7 mouse cellular contexts compared by ENCODE assay signal in the genomic region with DNA sequence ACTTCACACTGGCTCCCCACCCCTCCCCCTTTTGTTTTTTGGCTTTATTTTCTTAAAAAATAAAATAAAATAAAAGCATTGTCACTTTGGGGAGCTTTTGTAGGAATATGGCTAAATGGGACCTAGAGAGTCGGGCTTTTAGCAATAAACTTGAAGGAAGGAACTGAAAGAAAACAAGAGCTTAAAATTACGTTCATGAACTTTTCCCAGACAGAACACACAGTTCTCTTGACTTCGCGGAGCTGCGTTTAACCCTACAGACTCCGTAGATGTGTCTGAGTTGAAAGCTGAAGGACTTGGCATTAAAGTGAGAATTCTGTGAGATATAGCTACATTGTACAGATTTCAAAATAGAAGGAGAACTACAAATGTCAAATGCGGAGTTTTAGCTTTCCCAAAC.
DNase-seq lines count a peak whose midpoint lies in the region; ATAC-seq and TF ChIP-seq lines count a peak whose summit lies in the region.

No protein-coding gene starts in this region.

- no peak for DNase-seq in kidney, adult 2 months
- no peak for DNase-seq in kidney, postnatal 10 days
- peak; percentile 6 for DNase-seq in MN1 (ENCODE audit: low spot score)
- peak; percentile 51 for DNase-seq in embryonic facial prominence, embryonic 14.5 days (ENCODE audit: low spot score)
- no peak for DNase-seq in limb, embryonic 14.5 days (ENCODE audit: low spot score)
- no peak for DNase-seq in retina, embryonic 14.5 days (ENCODE audit: low spot score)
- DNase-seq in spleen, adult 18-20 months, result no peak

- no peaks in the 10 kb centered on the region for H3K36me3 ChIP-seq in kidney, adult 2 months (ENCODE audit: control insufficient read depth, insufficient read depth, low read length)
- H3K36me3 ChIP-seq in embryonic facial prominence, embryonic 14.5 days (ENCODE audit: control insufficient read depth, insufficient read depth, low read length), result no peaks in the 10 kb centered on the region
- no peaks in the 10 kb centered on the region for H3K36me3 ChIP-seq in limb, embryonic 14.5 days (ENCODE audit: control insufficient read depth, insufficient read depth, low read length)

- WGBS in kidney, adult 2 months, result 30% methylated on average over 7 of the region's 7 CpGs
- WGBS in embryonic facial prominence, embryonic 14.5 days, result 38% methylated on average over 7 of the region's 7 CpGs
- 41% methylated on average over 7 of the region's 7 CpGs for WGBS in limb, embryonic 14.5 days

- H3K4me1 ChIP-seq in kidney, adult 2 months (ENCODE audit: control insufficient read depth, insufficient read depth, low read length), result peaks cover 22% of the 10 kb centered on the region
- H3K4me1 ChIP-seq in embryonic facial prominence, embryonic 14.5 days (ENCODE audit: control insufficient read depth, insufficient read depth, low read length), result peaks cover 30% of the 10 kb centered on the region
- H3K4me1 ChIP-seq in limb, embryonic 14.5 days (ENCODE audit: control insufficient read depth, insufficient read depth, low read length), result peaks cover 40% of the 10 kb centered on the region

- no peaks in the 10 kb centered on the region for H3K9me3 ChIP-seq in embryonic facial prominence, embryonic 14.5 days (ENCODE audit: control insufficient read depth, low read length)
- H3K9me3 ChIP-seq in limb, embryonic 14.5 days (ENCODE audit: control insufficient read depth, low read length), result no peaks in the 10 kb centered on the region

- peak overlapping the region; percentile 45 for H3K4me3 ChIP-seq in kidney, adult 2 months (ENCODE audit: insufficient read depth, low read depth, low read length)
- peak overlapping the region; percentile 34 for H3K4me3 ChIP-seq in embryonic facial prominence, embryonic 14.5 days (ENCODE audit: low read depth, low read length)
- H3K4me3 ChIP-seq in limb, embryonic 14.5 days (replicated peaks; ENCODE audit: low read length), result peak overlapping the region; percentile 31

- peak overlapping the region; percentile 93 for H3K27ac ChIP-seq in kidney, adult 2 months (ENCODE audit: insufficient read depth, low read depth, low read length)
- H3K27ac ChIP-seq in embryonic facial prominence, embryonic 14.5 days (replicated peaks; ENCODE audit: low read depth, low read length), result peak overlapping the region; percentile 91
- peak overlapping the region; percentile 95 for H3K27ac ChIP-seq in limb, embryonic 14.5 days (replicated peaks; ENCODE audit: low read depth, low read length)

- TF ChIP-seq POLR2A in kidney, adult 2 months (IDR thresholded peaks at IDR 0.05; ENCODE audit: low read depth, low read length), result no peak
- no peak for TF ChIP-seq POLR2A in limb, embryonic 14.5 days (IDR thresholded peaks at IDR 0.05; ENCODE audit: borderline replicate concordance, extremely low read depth, insufficient read depth, insufficient read length)

- peak overlapping the region; percentile 53 for H3K9ac ChIP-seq in embryonic facial prominence, embryonic 14.5 days (ENCODE audit: low read depth, low read length)
- 0 out of 2 replicates have a peak overlapping the region, but pooled peaks have one; percentile 9 for H3K9ac ChIP-seq in limb, embryonic 14.5 days (ENCODE audit: low read depth, low read length, severe bottlenecking)

- peak overlapping the region; percentile 59 for H3K4me2 ChIP-seq in embryonic facial prominence, embryonic 14.5 days (ENCODE audit: low read depth, low read length)
- H3K4me2 ChIP-seq in limb, embryonic 14.5 days (replicated peaks; ENCODE audit: low read depth, low read length, severe bottlenecking), result peak overlapping the region; percentile 52

- ATAC-seq in embryonic facial prominence, embryonic 14.5 days (ENCODE audit: low read depth), result no peak
- no peak for ATAC-seq in limb, embryonic 14.5 days (ENCODE audit: low FRiP score, low read depth)

- H3K27me3 ChIP-seq in kidney, adult 2 months (replicated peaks; ENCODE audit: control insufficient read depth, insufficient read depth, low read length), result no peaks in the 10 kb centered on the region
- H3K27me3 ChIP-seq in embryonic facial prominence, embryonic 14.5 days (replicated peaks; ENCODE audit: control insufficient read depth, insufficient read depth, low read length), result no peaks in the 10 kb centered on the region
- H3K27me3 ChIP-seq in limb, embryonic 14.5 days (ENCODE audit: control insufficient read depth, insufficient read depth, low read length), result no peaks in the 10 kb centered on the region

- no peak for TF ChIP-seq CTCF in kidney, adult 2 months (conservative IDR thresholded peaks at IDR 0.05; ENCODE audit: insufficient read depth, insufficient read length, low read depth, low read length)

Comparison
In these comparisons a context has a peak if more than half of its experiments do, and no peak if none do; other contexts are left out.
1. DNase-seq: peak in MN1 (single experiment) and embryonic facial prominence, embryonic 14.5 days (single experiment); none in kidney, adult 2 months (single experiment), kidney, postnatal 10 days (single experiment), limb, embryonic 14.5 days (single experiment), retina, embryonic 14.5 days (single experiment) and spleen, adult 18-20 months (0 of 2).
2. Peak in every context shown above with its lines, with median percentiles within 50 percentile points of each other: H3K27ac ChIP-seq and H3K4me3 ChIP-seq.